Mouse (Mus musculus) c-Kit-positive CD71-positive TER-119-negative erythroid progenitor cells, embryonic 14.5 days (primary cell): ENCODE measurements around the gene Ptpn6.
"Not testable (repeated sequence)": the region's sequence is repeated elsewhere in the genome, so short reads cannot be mapped to it uniquely, and the experiment has no call there.

ENCODE experiments used
- DNase-seq: peaks from one replicate; pipeline ENCODE4 v3.0.0-alpha.2; 2013; ENCODE audit warnings: low read depth

The Ptpn6 gene

DNA sequence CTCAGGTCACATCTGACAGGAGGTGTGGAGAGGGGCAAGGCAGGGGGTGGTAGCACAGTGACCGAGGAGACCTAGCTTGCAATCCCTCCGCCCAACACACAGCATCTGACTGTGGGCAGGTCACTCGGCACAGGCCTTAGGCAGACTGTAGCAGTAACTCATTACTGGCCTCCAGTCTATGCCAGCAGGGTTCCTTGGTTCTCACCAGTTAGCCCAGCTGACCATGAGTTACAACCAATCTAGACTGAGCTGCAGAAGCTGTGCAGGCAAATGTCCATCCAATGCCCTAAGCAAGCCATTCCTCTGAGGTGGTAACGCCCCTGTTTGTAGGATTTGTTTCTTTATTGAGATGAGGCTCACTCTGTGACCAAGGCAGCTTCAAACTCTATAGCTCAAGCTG, 39.1 kb downstream of the Ptpn6 start:
- no peak for DNase-seq

DNA sequence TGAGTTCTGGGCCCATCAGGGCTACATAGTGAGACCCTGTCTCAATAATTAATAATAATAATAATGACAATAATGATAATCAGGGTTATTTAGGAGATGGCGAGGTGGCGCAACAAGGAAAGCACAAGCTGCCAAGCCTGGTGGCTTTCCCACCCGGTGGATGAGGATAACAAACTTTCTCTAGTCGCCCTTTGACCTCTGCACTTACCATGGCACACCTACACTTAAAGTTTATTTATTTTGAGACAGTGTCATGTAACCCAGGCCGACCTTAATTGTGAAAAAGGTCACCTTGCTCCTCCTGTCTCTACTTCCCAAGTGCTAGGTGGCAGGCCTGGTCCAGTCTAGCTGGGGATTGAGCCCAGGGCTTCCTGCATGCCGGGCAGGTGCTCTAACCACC, 39.8 kb downstream of the Ptpn6 start:
- DNase-seq = no peak

DNA sequence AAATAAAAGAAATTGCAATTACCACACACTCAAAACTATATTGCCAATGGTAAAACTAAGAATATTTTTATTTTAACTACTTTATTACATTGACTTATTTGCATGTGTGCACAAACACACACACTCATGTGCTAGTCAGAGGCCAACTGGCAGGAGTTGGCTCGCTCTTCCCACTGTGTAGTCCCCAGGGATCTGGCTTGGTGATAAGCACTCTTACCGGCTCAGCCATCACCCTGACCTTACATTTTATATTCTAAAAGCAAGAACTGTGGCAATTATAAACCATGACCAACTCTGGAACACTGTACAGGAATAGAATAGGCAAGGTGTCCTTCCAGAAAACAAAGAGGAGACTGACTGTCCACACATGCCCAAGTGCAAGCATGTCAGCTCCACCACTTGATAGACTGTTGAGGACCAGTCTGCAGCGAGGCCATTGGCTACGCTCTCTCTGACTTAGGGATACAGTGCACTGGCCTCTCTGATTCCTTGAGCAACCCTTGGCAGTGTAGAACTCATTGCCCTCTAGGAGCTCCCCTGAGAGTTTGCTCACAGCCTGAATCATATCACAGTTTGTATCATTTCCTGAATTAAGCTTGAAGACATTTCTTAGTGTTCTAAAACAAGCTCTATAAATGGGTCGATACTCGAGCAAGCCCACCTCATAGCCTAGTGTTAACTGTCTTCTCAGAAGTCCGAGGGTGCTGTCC, 41.9 kb downstream of the Ptpn6 start:
- DNase-seq = no peak

DNA sequence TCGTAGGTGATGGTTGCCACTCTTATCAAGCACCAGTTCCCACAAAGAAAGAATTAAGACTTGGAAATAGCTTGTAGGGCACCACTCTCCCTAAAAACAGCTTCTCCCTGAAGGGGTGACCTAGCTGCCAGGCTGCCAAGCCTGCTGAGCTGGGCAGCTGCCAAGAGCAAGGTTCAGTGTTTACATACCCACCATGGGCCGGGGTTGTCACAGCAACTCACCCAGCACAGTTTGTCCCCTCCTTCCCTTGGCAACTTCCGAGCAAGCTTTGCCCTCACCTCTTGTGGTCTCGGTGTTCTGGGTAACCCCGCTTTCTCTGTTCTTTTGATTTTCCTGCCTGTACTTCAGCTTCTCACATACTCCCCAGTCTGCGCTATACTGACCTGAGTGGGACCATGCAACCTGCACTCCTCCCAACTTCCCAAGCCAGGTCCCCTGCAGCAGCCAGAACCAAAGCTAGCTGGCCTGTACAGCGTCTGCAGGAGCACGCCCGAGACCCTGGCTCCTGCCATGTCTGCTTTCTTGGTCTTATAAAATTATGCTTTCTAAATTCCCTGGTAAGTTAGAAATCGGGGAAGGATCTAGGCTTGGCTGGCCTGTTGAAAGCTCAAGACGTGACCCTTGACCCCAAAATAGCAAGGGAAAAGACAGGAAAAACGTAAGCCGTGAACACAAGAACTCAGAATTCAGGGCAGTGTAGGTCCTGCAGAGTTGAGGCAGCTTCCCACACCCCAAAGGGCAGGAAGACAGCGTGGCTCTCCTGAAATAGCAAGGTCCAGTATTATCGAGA, 44.2 kb downstream of the Ptpn6 start:
- DNase-seq = no peak

DNA sequence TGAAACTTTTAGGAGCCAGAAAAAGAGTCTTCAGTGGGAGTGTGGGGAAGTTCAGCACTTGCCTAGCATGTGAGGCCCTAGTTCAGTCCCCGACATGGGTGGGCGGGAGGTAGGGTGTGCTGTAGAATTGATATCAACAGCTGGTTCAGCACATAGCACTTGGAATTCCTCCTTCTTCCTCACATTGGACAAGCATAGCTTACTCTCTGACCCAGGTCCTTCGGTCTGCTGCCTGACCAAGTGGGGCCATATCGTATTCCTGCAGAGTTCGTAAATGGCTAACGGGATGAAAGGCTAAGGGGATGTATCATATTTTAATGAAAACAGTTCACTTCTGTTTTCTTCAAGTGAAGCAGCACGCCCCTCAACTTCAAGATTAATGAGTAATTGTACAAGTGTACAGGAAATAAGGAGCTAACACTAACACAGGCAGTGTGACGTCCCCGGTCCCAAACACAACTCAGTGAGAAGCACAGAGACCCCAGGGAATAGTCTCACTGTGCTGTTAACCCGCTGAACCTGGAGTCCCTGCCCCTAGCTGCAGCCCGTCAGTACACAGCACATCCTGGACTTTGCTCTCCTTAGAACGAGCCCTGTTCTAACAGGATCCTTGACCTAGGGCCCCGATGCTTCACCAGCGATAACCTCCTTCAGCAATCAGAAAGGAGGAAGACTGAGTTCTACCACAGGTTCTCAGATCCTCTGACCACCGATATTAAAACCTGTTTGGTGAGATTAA, 45.1 kb downstream of the Ptpn6 start:
- DNase-seq = no peak

DNA sequence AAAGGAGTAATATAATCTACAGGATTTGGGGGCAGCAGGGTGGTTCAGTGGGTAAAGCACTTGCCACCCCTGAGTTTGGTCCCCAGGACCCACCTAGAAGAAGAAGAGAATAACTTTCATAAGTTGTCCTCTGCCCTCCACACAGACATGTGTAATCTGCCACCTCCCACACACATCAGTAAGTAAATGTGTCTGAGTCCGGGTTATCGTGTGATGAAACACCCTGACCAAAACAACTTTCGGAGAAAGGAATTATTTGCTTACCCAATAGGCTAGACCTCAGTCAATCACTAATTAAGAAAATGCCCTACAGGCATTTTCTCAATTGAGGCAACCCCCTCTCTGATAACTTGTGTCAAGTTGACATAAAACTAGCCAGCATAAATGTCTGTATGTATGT, 48.0 kb downstream of the Ptpn6 start:
- DNase-seq = no peak

DNA sequence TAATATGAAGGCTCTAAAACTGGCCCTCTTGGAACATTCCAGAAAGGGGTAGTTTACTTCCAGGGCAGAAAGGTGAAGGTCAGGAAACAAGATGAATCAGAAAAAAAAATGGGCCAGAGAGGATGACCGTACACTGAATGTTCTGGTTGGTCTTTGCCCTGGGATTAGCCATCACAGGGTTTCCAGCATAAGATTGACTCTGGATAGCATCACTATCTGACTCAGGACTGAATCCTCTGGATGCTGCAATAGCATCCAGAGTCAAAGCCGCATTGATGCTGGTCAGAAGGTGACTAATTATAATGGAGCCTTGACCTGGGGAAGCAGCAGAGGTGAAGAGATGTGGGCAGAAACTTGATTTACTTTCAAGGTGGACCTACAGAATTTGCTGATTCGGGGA, 49.5 kb downstream of the Ptpn6 start:
- DNase-seq = no peak

DNA sequence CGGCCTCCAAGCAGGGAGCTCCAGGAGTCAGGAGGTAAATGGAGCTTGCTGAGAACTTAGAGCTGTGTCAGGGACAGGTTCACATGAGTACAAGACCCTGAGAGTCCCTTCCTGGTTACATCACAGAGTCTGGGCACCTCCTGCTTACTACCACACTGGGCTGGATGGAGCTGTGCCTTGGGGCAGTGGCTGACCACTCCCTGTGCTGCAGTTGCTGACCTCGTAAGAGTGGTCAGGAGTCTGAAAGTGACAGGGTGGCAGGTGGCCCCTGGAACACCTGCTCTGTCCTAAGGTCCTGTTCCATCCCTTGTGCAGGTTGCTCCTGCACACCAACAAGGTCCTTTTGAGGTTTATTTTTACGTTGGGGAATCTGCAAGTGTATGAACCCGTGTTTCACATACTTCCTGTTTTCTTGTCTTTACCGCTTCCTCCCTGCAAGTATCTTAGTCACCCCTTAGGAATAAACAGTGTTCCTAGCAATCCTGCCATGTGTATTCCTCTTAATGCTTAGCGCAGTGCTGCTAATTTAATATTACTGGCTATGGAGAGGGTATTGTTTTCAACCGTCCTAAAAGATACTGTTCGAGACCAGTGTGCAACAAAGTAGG, 50.3 kb downstream of the Ptpn6 start:
- DNase-seq = no peak

DNA sequence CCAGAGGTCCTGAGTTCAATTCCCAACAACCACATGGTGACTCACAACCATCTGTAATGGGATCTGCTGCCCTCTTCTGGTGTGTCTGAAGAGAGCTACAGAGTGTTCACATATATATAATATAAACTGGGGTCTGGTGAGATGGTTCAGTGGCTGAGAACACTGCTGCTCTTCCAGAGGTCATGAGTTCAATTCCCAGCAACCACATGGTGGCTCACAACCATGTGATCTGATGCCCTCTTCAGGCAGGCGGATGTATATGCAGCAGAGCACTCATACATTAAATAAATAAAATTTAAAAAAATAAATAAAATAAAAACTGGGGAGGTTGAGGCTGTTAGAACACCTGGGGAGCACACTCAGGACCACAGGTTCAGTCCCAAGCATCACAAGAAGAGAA, 51.9 kb downstream of the Ptpn6 start:
- not testable (repeated sequence) for DNase-seq

DNA sequence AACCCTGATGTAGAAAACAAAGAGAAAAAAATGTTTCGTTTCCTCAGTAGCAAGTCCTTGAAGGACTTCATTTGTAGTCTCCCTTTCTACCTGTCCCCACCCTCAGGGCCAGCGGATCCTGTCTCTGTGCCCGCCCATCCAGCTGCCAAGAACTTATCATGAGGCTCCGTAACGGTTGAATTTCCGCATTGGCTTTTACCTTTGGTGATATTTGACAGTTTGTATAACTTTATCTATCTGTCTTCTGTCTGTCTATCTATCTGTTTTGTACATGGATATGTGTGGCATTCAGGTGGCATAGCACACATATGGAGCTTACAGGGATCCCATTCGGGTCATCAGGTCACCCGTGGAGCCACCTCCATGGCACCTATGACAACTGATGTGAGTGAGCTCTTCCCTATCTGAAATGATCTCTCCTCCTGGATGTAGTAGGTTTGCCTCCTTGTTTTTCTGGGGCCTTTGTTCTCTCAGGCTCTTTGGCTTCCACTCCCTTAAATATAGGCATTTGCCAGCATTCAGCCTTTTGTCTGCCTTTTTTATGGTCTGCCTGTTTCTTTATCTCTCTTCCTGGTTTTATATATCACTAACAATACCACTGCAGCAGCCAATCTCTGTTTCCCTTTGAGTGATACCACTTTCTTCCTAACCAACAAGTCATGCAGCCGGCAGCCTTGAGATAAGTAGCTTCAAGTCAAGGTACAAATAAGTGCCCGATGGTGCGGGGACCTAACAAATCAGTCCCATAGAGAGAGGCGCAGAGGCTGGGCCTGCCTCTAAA, 52.7 kb downstream of the Ptpn6 start:
- DNase-seq = peak; percentile 62

DNA sequence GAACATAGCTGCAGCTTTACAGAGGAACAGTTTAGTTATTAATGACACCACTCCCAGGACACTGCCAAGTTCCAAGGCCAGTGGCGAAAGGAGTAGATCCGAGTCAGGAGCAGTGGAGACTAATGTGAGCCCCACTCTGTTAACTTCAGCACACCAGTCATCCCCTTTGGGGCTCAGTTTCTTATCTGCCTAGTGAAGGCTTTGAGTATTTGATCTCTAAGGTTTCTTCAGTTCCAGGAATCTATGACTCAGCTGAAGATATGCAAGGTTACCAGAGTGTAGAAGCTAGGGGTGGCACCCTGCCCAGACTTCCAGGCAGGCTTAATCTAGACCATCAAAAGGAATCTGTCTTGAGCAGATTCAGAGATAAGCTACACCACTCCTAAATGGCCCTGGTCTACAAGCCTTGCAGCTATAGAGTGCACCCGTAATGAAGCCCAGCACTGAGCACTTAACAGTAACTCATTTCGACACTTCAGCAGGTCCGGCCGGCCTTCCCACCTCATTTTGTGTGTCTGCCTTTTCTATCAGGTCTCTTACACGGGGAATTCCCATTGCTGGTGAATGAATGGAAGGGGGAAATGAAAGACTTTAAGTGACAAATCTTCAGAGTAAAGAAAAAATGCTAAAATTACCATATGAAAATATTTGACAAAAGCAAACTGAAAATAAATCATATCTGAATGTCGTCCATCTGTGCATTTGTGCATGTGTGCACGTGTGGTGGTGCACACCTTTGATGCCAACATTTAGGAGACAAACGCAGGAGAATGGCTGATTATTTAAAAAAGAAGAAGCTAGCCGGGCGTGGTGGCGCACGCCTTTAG, 54.7 kb downstream of the Ptpn6 start:
- peak; percentile 75 for DNase-seq

DNA sequence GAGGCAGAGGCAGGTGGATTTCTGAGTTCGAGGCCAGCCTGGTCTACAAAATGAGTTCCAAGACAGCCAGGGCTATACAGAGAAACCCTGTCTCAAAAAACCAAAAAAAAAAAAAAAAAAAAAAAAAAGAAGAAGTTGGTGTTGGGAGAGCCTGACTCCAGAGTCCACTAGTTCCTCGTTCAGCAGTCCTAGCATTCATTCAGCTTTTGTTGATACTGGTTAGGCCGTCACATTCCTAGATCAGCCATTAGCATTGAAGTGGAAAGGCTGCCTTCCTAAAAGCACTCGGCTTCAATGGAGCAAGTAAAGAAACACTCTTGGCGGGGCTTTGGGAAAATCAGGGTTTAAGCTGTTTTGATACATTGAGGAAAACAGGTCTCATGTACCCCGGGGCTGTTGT, 56.2 kb downstream of the Ptpn6 start:
- not testable (repeated sequence) for DNase-seq

DNA sequence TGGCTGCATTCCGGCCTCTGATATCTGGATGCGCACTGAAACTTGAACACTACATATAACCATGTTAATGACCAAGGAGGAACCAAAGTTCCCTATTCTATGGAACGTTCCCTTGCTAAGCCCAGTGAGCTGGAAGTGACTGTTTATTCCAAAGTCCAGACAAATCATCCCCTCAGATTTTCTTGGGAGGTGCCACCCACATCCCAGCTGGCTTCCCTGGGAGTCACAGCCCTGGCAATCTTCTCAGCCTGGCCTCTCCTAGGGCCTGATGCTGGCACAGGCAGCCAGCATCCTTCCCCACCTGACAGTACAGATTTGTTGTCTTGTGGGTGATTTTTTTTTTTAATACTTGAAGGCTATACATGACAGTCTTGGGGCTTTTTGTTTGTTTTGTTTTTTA, 59.0 kb downstream of the Ptpn6 start:
- DNase-seq = no peak

DNA sequence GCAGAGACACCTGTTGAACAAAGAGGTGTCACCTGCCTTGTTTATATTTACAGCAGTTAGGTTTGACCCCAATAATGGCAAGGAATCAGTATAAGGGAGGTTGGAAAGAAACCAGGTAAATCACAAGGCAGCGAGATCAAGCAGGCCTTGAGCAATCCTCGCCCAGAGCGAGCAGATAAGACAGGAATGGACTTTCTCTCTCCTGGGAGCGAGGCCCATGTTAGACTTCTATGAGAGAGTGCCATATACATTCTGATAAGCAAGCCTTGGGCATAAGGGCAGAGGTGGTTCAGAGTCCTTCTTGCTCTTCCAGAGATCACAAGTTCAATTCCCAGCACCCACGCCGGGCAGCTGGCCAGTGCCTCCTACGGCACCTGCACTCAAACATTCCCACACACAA, 59.7 kb downstream of the Ptpn6 start:
- no peak for DNase-seq

DNA sequence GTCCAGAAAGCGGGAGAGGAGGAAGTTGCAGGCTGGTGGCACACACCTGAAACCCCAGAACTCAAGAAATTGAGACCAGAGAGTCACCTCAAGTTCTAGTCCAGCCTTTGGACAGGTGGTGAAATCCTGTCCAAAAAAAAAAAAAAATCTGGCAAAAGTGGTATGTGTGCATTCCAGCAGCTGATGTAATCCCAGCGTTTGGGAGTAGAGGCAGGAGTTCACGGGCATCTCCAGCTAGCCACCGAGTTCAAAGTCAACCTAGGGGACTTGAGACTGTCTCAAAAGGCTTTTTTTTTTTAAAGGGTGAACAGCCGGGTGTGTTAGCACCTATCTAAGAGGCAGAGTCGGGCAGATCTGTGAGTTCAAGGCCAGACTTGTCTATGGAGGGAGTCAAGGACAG, 62.3 kb downstream of the Ptpn6 start:
- DNase-seq = no peak

DNA sequence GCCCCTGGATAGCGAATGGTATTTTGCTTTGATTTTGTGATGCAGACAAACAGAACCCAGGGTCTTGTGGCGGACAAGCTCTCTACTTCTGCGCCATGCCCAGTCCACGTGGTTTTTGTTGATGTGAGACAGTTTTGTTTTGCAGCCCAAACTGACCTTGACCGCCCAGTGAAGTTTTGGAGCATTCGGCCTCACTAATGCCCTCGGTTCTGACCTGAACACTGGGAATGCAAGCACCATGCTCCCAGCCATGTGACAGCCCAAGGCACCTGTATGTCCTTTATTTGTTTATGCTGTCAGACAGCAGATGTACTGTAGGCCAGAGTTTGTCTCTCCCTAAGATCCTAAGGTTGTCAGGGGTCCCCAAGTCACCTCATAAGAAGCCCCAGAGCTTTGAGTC, 63.9 kb downstream of the Ptpn6 start:
- no peak for DNase-seq

DNA sequence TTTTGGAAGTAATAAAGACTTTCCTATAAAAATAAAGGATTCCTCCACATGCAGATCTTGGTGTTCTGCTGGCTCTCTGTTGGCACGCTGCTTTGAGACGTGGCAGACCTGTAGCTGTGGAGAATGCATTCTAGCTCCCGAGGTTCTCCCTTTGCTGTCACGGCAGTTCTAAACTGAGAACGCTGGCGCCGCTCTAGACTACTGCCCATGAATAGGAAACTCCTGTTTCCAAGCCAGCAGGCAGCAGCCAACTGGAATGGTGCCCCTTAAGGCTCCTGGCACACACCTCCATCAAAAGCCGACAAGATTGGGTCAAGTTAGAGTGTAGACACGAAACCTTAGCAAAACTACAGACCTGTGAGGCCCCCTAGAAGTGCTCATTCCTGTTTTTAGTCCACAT, 64.9 kb downstream of the Ptpn6 start:
- DNase-seq = no peak

DNA sequence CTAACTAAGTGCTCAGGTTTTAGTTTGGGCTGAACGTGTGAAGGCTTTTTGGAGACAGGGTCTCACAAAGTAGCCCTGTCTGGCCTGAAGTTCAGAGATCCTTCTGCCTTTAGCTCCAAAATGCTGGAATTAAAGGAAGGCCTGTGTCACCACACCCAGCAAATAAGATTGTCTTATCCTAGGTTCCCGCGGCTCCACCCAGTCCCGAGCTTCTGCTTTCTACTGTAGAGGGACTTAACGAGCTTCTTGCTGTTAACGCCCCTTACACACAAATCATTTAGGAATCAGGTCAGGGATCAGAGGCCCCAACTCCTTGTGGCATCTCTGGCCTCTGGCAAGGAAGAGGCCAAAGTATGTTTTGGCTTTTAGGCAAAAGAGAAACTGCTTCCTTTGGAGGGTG, 66.4 kb downstream of the Ptpn6 start:
- DNase-seq = no peak
